Mouse (Mus musculus) liver, embryonic 12.5 days (tissue): ENCODE data around the gene Zfp850. TPM values are rescaled to one million over a fixed set of nuclear protein-coding genes. Genes with fewer than 3 reads are reported as not detected.
"Not testable (repeated sequence)": the region's sequence is repeated elsewhere in the genome, so short reads cannot be mapped to it uniquely, and the experiment has no call there.

Source experiments
- ATAC-seq: fragments of 200-750 bp; cut with Nextera tagmentation; 2 replicates; pipeline ENCODE4 v1.8.0; 2017; ENCODE audit warnings: moderate number of reproducible peaks, mild to moderate bottlenecking, moderate library complexity
- H3K27ac ChIP-seq: fragments of 300-500 bp; sonication (generic); 2 replicates; pipeline ENCODE4 v1.5.1; 2016; ENCODE audit warnings: mild to moderate bottlenecking
- H3K27me3 ChIP-seq: fragments of 300-500 bp; sonication (generic); replicated peaks from 2 replicates; pipeline ENCODE4 v1.6.1; 2016; ENCODE audit warnings: mild to moderate bottlenecking, moderate library complexity
- H3K36me3 ChIP-seq: fragments of 300-500 bp; sonication (generic); 2 replicates; pipeline ENCODE4 v1.6.1; 2016; ENCODE audit warnings: mild to moderate bottlenecking, moderate library complexity
- H3K4me1 ChIP-seq: fragments of 300-500 bp; sonication (generic); 2 replicates; pipeline ENCODE4 v1.6.1; 2016
- H3K4me2 ChIP-seq: fragments of 300-500 bp; sonication (generic); 2 replicates; pipeline ENCODE4 v1.6.1; 2016; ENCODE audit warnings: mild to moderate bottlenecking, moderate library complexity
- H3K4me3 ChIP-seq: fragments of 300-500 bp; sonication (generic); 2 replicates; pipeline ENCODE4 v1.5.1; 2016; ENCODE audit warnings: mild to moderate bottlenecking, moderate library complexity
- H3K9ac ChIP-seq: fragments of 300-500 bp; sonication (generic); 2 replicates; pipeline ENCODE4 v1.6.1; 2016; ENCODE audit warnings: mild to moderate bottlenecking, moderate library complexity
- H3K9me3 ChIP-seq: fragments of 300-500 bp; sonication (generic); replicated peaks from 2 replicates; pipeline ENCODE4 v1.6.1; 2016; ENCODE audit warnings: mild to moderate bottlenecking, moderate library complexity
- WGBS: fragments of 180-500 bp; shearing (Covaris S2); methylation state at CpG from one replicate; pipeline ENCODE4 v1.1.7; 2016; ENCODE audit not compliant: insufficient replicate concordance; 5-methylcytosine and 5-hydroxymethylcytosine counted together
- polyA plus RNA-seq: library from polyadenylated mRNA; unstranded; fragments of >200 nt; fragmentation: Nextera tagmentation; extraction: Ambion mirVana; gene quantifications from 2 replicates; pipeline ENCODE4 v1.2.1, GENCODE M21; 2016

The Zfp850 gene
- polyA plus RNA-seq, 1 experiment from 2014 or later: 3.0 TPM

GRCm38 (mm10) chr7:27949451-27949850 lies 64.5 kb downstream of the Zfp850 start:
- not testable (repeated sequence) for H3K4me3 ChIP-seq, H3K9me3 ChIP-seq, H3K9ac ChIP-seq, H3K4me1 ChIP-seq, H3K36me3 ChIP-seq, H3K27me3 ChIP-seq, ATAC-seq, H3K27ac ChIP-seq, H3K4me2 ChIP-seq
- WGBS: 84% methylated on average over 13 of the region's 13 CpGs

GRCm38 (mm10) chr7:27941869-27942268 lies 72.0 kb downstream of the Zfp850 start:
- not testable (repeated sequence) for H3K4me1 ChIP-seq, H3K36me3 ChIP-seq, H3K9ac ChIP-seq, ATAC-seq, H3K27me3 ChIP-seq, H3K4me2 ChIP-seq, H3K9me3 ChIP-seq, H3K4me3 ChIP-seq, H3K27ac ChIP-seq
- WGBS: 33% methylated on average over 5 of the region's 7 CpGs

Other genes with a start within 250 kb of the Zfp850 start
- gene Zfp626, start 206.9 kb downstream of the Zfp850 start, polyA plus RNA-seq: 0.89 and 1.0 TPM in 2 replicates
- 2.6 and 3.1 TPM in 2 replicates for gene Zfp59, start 175.5 kb downstream of the Zfp850 start, polyA plus RNA-seq
- gene Zfp607a, start 156.6 kb downstream of the Zfp850 start, polyA plus RNA-seq: 2.1 and 2.2 TPM in 2 replicates
- 1.7 and 2.0 TPM in 2 replicates for gene Zfp974, start 84.7 kb downstream of the Zfp850 start, polyA plus RNA-seq
- 8.0 and 9.3 TPM in 2 replicates for gene Zfp780b, start 34.9 kb downstream of the Zfp850 start, polyA plus RNA-seq
- 207 and 217 TPM in 2 replicates for gene Psmc4, start 36.0 kb upstream of the Zfp850 start, polyA plus RNA-seq
- 0.06 and 0.35 TPM in 2 replicates for gene Fcgbp, start 57.1 kb upstream of the Zfp850 start, polyA plus RNA-seq
- gene 9530053A07Rik, start 115.4 kb upstream of the Zfp850 start, polyA plus RNA-seq: 0.01 TPM in 1 of 2 replicates, not detected in the other
- gene Fbl, start 155.6 kb upstream of the Zfp850 start, polyA plus RNA-seq: 150 and 152 TPM in 2 replicates
- gene Dyrk1b, start 165.4 kb upstream of the Zfp850 start, polyA plus RNA-seq: 2.8 and 3.1 TPM in 2 replicates